Mouse (Mus musculus): Measurements from ENCODE around the gene Nrros.

Nrros gene

DNA sequence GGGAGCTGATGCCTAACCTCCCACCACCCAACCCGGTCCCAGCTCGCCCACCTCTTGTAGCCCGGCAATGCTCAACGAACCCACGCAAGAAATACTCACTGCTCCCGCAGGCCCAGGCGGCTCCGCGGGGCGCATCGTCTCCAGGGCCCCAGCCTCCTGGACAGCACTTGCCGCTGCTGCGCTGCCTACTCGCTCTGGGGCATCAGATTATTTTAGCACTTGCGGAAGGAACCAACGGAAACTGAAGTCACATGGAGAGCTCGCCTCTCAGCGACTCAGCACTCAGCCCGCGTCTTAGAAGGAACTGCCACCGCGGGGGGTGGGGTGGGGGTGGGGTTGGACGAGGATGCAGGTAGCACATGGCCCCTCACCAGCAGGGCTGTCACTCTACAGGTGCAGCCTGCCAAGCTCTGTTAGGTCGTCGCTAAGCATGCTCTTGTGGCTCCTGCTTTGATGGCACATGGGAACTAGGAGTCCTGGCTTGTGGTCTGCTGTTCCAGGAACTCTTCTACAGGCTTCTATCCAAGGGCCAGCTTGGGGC, at the start of gene Nrros:
Gene Nrros (minus strand): TSS at position 314 of the 541 bp plus-strand sequence.
- DNase-seq (ENCODE audit: low spot score): peak; percentile 57

DNA sequence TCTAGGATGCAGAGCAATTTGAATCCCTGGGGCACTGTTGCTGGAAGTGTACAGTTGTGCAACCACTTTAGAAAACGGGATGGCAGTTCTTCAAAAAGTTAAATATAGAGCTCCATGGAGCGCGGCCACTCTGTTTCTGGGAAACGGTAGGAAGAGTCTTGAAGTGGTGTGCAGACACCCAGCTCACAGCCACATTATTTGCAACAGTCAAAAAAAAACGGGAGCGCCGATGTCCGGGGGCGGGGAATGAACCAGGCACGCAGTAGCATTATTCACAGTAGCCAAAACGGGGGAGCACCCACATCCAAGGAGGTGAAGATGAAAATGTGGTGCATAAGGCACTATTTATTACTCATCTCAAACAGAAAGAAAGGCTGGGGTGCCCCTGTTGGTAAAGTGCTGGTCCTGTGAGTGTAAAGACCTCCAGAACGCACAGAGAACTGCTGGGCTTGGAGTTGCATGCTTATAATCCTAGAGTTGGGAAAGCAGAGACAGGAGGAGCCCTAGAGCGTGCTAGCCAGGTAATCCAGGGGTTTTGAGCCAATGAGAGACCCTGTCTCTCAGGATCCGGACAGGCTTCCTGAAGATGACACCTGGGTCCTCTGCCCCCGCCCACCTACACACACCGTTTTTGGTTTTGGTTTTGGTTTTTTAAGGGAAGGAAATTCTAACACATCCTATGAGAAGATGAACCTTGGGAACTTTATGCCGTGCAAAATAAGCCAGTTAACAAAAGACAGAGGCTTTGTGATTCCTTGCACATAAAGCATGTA, 49.6 kb upstream of the Nrros start:
- DNase-seq (ENCODE audit: low spot score): no peak

DNA sequence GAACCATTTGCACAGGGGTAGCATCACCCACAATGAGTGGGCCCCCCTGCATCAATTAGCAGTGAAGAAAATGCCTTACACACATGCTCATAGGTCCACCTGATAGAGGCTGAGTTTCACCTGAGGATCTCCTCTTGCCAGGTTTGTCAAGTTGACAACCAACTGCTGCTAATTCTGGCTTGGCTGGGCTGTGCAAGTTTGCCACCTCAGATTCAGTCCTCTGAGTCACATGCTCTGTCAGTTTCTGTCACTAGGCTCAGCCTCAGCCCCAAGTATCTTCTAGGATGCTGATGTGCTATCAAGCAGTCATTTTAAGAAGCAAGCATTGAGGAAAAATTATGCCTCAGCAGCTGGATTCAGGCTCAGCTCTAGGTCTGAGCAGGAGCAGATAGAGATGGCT, 48.8 kb upstream of the Nrros start:
- no peak for DNase-seq (ENCODE audit: low spot score)

DNA sequence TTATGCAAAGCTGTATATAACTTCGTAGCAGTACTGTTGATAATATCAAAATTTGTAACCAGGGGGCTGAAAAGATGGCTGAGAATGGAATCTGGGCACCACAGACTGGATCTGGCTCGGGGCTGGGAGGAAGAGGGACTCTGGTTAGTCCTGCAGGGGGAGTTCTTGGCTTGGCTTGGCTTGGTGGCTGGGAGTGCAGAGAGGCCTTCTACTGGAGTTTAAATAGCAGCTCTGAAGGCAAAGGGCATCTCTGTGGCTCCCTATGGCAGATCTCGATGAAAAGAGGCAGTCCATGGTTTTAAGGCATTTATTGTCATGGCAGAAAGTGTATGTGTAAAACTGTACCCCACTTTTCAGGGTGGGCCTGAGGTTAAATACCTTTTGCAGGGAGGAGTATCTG, 39.5 kb upstream of the Nrros start:
- DNase-seq (ENCODE audit: low spot score): no peak

DNA sequence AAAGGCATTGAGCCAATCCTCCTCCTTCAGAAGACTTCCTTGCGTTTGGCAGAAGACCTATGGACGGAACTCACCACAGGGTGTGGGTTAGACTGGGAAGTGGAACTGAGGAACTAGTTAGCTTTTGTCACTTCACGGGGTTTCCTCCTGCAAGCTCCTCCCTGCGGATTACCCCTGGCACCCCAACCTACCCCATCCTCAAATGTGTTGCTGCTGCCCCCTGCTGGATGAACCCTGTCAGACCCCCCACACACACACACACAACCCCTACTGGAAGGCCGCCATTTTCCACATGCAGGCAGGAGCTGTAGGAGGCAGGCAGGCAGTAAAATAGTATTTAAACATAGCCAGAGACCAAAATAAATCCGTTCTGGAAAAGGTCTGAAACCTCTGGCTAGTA, 37.3 kb upstream of the Nrros start:
- DNase-seq (ENCODE audit: low spot score): no peak

DNA sequence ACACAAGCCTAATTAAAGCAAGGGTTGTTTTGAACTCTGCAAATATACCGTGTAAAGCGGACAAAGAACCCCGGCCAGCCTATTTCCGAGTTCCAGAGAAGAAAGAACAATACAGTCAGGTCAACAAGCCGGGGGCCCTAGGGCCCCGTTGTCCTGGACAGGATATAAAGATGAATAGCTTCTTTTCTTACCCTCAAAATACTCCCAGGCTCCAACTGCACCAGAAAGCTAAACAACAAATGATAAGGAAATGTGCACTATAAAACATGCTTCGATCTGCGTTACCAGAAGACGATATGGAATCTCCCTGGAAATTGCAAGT, 35.6 kb upstream of the Nrros start:
- no peak for DNase-seq (ENCODE audit: low spot score)

DNA sequence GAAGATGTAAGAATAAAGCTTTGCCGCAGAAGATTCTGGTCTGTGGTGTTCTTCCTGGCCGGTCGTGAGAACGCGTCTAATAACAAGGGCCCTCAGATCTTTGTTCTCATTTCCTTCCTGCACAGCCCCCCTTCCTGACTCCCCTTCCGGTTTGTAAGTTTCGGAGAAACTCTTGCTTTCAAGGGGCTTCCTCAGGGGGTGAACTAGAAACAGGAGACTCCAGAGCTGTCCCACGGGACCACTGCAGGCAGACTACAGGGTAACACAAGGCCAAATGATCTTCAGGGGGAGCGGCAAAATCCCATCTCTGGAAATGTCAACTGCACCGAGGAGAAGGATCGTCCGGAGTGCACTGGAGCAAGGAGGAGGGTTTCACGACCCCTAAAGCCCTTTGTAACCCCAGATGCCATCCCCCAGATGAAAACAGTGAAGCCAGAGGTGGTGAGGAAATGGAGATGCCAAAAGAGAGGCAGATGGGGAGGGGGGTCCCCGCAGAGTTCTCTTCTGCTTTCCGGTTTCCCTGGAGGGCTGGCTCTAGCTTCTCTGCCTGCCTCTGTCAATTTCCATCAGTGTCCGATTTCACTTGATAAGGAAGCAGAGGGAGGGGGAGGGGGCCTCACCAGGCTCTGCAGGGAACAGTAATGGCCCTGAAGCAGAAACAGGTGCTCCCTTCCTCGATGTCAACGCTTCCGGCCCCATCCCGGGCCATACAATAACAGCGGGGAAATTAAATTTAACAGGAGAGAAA, 35.0 kb upstream of the Nrros start:
- DNase-seq (ENCODE audit: low spot score): peak; percentile 73

DNA sequence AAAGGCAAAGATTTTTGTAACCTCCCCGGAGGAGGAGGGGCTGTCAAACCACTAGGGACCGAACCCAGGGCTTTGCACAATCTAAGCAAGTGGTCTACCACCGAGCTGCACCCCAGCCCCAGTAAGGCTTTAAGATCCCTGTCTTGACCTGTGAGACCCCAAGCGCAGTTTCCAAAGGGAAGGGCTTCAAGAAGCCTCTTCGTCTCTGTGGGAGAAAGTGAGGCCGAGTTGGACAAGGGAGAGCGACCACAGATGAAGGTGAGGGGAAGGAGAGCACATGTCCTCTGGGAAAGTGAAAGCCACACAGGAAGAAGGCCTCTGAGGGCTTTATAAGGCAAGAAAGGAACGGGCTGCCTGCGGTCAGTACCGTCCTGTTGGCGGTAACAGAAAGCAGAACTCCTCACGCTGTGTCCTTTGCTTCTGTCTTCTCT, 24.6 kb upstream of the Nrros start:
- DNase-seq (ENCODE audit: low spot score): no peak

DNA sequence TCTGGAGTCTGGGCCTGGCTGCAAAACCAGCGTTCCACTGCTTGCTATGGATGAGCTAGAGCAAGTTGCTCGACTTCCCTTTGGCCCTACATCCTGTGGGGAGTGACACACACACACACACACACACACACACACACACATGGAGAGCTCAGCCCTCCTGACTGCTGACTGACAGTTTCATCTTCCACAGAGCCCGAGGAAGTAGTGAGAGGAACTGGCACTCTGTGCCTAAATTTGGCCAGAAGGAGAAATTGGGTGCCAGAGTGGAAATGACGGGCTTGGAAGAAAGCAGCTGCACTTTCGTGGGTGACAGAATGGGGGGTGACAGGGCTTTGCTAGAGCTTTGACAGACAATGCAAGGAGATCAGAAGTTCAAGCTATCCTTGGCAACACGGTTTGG, 23.7 kb upstream of the Nrros start:
- DNase-seq (ENCODE audit: low spot score): no peak

DNA sequence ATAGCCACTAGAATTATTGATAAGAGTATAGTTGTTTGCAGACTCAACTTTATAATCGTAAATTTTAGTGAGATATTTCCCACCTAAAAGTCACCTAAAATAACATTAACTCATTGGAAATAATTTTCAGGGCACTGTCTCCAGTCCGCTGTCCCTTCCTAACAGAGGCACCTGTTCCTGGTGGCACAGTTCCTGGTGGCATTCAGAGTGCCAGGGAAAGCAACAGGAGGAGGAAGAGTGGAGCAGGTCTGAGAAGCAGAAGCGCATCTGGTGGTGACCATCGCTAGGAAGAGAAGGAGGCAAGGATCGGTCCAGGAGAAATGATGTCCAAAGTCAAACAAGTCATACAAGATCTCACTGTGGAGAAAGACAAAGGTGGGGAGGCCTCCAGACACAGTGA, 20.7 kb upstream of the Nrros start:
- DNase-seq (ENCODE audit: low spot score): no peak

DNA sequence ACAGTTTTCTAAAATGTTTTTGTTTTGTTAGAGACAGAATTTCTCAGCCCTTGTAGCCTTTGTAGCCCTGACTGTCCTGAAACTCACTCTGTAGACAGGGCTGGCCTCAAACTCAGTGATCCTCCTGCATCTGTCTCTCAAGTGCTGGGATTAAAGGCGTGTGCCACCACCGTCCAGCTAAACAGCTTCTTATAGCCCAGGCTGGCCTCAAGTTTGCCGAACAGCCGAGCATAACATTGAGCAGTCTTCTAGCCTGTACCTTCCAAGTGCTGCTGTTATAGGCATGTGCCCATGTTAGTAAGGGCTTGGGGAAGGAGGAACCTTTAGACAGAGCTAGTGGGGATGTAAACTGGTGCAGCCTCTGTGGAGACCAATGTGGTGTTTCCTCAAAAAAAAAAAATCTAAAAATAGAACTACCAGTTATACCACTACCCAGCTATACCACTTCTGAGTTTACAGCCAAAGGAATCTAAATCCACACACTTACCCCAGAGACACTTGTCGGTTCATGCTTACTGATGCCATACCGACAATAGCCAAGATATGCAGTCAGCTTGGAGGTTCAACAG, 14.0 kb upstream of the Nrros start, which contains the start of gene Bex6:
Gene Bex6 (plus strand): TSS at position 491 of the 569 bp plus-strand sequence.
- DNase-seq (ENCODE audit: low spot score): no peak

DNA sequence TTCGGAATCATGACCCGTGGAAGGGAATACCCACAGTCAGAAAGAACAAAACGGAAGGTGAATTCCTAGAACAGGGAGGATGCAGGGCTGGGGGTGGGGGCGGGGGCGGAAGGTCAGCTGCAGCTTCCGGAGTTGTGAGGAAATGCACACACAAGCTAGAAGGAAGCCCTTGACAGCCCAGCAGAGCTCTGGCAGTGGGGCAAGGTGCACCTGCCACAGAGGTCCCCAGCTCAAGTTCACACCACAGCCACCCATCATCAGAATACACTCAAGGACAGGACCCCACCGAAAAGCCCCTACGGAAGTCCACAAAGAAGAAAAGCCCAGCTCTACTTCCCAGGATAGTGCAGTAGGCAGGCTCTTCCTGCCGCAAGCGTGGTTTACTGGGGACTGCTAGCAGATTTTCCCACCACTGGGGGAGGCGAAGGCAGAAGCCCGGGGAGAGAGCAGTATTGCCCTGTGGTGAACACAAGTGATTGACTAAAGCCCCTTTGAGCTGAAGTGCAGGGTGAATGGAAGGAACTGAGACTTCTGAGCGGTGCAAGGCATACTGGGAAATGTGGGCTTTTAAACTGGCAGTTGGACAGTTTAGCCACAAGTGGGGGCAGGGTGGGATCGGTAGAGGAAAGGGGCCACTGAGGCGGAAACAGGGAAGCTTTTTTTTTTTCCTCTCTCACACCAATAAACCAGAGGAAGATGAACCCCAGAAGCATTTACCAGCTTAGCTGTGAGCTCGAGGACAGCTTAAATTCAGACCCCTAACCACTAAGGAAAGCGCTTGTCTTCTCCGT, 11.7 kb upstream of the Nrros start:
- DNase-seq (ENCODE audit: low spot score): no peak

DNA sequence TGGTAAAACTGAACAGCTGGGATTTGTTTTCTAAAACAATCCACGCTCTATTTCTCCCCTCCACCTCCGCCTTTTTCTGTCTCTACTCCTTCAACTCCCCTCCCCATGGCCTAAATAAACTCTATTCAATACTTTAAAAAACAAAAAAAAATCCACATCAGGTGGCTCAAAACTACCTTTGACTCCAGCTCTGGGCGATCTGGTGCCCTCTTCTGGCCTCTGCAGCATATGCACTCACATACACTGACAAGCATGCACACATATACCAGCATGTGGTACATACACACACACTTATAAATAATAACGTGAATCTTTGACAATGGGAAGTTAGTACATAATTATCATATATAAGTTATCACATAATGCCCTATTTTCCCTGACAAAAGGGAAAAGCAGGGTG, 9.6 kb upstream of the Nrros start:
- no peak for DNase-seq (ENCODE audit: low spot score)

DNA sequence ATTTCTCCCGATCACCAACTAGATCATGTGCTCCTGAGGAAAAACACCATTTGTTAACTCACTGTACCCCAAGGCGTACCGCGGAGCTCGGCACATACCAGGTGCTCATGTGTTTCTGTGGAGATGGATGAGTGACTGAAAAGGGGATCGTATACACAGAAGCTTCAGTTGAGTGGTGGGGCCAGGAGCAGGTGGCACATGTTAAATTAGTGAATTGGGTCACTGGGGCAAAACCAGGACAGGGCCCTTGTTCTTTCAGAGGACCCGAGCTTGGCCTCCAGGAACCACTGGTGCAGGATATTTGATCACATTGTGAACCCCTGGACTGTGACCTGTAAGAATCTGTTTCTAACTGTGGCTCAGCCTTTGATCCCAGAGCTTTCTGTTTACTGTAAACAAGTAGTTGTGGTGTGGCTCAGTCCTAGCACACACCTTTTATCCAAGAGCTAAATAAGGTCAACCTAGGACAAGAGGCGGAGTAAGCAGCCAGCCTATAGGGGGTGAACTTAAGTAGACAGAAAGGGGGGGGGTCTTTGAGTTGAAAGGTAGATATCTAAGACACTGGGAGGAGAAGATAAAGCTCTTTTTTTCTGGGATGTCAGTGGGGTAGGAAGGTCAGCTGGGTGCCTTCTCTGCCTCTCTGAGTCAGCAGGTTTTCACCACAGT, 9.1 kb upstream of the Nrros start:
- no peak for DNase-seq (ENCODE audit: low spot score)

DNA sequence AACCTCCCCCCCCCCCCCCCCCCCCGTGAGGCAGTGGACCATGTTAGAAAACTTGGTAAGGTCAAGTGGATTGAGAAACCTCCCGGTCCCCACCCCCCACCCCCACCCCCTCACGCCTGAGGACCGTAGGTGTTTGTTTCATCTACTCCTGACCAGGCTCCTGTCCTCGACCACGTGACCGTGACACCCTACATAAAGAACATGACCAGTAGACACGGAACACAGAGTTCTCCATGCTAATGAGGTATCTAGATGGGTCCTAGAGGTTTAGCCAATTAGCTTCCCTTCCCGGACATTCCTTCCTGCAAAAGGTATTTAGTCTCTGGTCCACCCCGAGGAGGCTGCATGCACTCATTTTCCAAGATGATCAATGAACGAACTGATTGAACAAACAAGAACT, 8.0 kb upstream of the Nrros start:
- DNase-seq (ENCODE audit: low spot score): no peak

DNA sequence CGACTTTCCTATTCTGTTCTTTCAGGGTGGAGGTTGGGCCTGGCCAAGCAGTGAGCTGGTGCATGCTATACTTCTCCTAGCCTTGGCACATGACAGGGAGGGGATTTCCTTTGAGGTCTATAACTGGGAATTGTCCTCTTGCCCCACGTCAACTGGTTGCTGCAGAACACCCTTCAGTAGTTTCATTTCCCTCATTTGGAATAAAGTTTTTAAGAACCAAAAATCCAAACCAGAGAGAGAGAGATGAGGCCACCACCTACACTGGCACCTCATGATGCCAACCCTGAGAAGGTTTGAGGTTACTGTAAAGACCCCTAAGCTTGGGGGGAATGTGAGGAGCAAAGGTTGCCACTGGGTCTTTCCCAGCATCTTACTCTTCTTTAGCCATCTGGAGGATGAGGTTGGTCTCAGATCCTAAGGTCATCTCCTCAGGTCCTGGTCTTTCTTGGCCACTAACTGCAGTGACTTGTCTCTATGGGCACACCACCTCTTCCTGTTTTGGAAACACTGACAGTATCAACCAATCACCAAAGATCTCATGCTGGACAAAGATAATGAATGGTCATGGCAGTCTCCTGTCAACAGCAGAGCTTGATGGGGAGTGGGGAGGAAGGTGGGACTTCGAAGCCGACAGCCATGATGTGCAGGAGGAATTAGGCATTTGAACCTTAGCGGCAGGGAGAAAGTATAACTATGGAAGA, 5.8 kb upstream of the Nrros start:
- no peak for DNase-seq (ENCODE audit: low spot score)

DNA sequence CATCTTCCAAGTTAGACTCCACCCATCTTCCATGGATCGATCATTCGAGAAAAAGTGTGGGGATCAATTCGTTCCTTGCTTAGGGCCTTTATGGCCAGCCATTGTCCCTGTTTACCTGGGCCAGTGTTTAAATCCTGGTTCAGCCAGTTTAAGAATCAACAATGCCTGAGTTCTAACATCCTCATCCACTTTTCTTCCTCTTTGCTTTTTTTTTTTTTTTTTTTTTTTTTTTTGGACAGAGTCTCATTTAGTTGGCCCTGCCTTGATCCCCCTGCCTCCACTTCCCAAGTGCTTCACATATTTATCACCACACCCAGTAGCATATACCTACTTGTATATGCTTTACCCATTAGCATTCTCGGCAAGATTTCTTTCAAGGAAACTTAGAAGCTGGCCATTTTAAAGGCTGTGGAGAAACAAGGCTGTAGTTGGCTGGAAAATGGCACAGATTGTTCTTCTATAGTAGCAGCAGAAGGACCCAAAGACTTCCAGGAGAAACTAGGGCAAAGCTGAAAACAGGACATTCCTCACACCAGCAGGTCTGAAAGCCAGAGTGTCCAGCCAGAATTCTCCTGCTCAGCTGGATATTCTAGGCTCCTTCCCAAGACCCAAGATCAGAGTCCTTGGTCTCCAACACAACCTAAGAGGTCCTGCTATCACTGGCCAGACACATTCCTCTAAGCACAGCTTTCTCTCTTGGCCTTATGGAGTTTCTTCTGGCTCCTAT, 2.6 kb upstream of the Nrros start:
- DNase-seq (ENCODE audit: low spot score): no peak

DNA sequence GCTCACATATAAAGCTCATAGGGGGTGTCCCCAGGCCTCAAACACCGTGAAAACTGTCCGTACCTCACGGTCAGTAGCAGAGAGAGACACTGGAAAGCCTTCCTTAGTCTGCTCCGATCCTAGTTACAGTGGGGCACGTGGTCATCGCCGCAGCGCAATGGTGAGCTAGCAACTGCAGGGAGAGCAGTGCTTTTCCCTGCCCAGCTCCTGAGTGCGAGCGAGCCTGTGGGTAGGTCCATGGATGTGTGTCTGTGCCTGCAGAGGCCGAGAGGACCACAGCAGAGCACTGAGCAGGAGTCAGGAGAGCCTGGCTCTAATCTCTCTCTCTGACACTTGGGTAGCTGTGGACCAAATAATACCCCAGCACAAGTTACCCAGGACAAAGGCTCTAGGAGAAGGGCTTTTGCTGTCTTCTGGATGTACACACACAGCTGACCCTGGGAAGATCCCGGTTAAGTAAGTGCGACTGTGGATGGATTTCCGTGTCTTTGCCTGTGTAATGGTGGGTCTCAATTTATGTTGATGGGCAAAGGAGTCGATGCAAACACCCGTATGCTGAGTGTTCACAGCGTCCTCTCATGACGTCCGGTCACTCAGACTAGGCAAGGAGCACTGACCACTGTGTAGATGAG, 882 bp downstream of the Nrros start:
- no peak for DNase-seq (ENCODE audit: low spot score)

DNA sequence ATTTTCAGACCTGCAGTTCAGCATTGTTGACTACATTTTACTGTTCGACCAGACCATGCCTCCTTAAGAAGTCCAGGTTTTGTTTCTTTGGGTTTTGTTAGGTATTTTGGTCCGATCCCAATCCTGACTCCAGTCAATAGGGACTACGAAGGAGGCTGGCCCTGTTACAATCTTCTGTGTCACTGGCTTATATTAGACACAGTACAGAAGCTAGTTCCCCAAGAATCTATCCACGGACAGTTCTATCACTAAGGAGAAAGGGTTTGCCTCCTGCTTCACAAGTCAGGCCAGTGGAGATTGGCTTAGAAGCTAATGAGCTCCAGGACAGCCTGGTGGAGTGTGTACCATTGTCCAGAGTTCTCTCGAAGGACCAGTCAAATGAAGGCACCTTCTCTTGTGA, 1.5 kb downstream of the Nrros start:
- no peak for DNase-seq (ENCODE audit: low spot score)

DNA sequence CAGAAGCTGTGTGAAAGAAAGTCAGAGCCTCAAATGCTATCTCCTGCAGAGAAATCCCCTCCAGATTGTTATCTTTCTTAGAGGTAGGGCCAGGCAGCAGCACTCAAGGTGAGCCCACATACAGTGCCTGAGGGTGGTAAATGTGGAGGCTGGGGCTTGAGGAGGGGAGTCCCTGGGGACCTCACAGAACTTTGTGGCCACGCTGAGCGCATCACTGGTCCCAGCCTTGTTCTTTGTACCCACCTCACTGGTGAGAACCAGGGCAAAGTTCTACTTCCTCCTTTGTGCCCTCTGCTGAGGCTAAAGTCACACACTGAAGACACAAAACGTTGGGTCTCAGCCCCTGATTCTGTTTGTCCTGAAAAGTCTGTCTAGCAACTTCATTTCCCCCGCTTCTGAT, 2.0 kb downstream of the Nrros start:
- DNase-seq (ENCODE audit: low spot score): no peak
